Mouse (Mus musculus) olfactory bulb, adult 2 months (tissue): ENCODE data around the gene Tnnt2.

Experiments used
- CTCF ChIP-seq: fragments of 200-500 bp; IDR thresholded peaks from 2 replicates; pipeline ENCODE4 v1.5.1; 2012; ENCODE audit warnings: low read depth, mild to moderate bottlenecking, low read length, moderate library complexity; ENCODE audit not compliant: insufficient read depth
- POLR2A ChIP-seq: fragments of 200-500 bp; IDR thresholded peaks from 2 replicates; pipeline ENCODE4 v1.6.1; 2012; ENCODE audit warnings: mild to moderate bottlenecking, low read depth, low read length, moderate library complexity; ENCODE audit not compliant: insufficient read depth

DNA sequence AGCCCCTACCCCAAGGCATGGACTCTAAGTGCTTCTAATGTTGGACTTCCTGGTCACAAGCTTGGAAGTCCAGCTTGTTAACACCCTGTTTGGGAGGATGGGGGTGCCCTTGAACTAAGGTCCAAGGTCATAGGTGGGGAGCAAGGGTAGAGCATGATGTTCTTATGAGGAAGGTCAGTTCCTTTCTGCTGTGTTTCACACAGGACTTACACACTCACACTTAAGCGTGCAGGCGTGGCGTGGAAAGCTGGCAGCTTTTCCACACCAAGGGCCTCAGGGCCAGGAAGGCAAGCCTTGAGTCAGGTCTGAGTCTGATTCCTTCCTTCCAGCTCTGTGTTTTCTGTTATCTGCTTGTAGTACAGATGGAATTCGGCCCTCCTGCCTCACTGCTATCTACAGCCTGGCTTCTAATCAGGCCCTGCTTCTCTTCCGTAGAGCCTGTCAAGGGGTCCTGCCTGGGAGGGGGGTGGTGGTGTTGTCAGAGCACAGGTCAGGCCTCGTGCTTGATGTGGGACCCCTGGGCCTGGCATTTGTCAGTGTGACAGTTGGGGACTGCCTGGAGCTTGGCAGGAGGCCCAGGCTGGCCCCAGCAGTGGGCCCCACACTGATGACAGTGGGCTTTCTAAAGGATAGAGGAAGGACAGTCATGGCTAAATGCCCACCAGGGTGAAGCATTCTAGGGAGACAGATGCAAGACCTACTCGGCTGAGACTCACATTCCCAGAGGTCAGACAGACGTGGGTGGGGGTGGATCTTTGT is 35.8 kb upstream of the Tnnt2 start:
- TF ChIP-seq CTCF (no peak), POLR2A (no peak)
